Mouse (Mus musculus) C2C12 (cell line): ENCODE results near the gene Mc3r. TPM values are rescaled to one million over a fixed set of nuclear protein-coding genes. Genes with fewer than 3 reads are reported as not detected.

Experiments
- H3K27me3 ChIP-seq: one replicate; pipeline ENCODE4 v1.6.1; 2011; ENCODE audit not compliant: control insufficient read depth, insufficient read depth, insufficient read length
- H3K36me3 ChIP-seq: one replicate; pipeline ENCODE4 v1.6.1; 2011; ENCODE audit not compliant: control insufficient read depth, insufficient read depth
- H3K4me3 ChIP-seq: one replicate; pipeline ENCODE4 v1.5.1; 2011; ENCODE audit warnings: mild to moderate bottlenecking, control low read depth; ENCODE audit not compliant: poor library complexity, insufficient read depth, severe bottlenecking
- H3K79me2 ChIP-seq: one replicate; pipeline ENCODE4 v1.6.1; 2011; ENCODE audit not compliant: control insufficient read depth, insufficient read depth
- H3K79me3 ChIP-seq: one replicate; pipeline ENCODE4 v1.6.1; 2011; ENCODE audit warnings: low read depth, control low read depth
- H3ac ChIP-seq: one replicate; pipeline ENCODE3; 2011; ENCODE audit warnings: low read depth; ENCODE audit not compliant: control insufficient read depth, insufficient read length
- CEBPB ChIP-seq: IDR thresholded peaks from one replicate; pipeline ENCODE4 v1.6.1; 2011; ENCODE audit warnings: low read depth, mild to moderate bottlenecking, control low read depth, moderate library complexity
- CTCF ChIP-seq: IDR thresholded peaks from one replicate; pipeline ENCODE4 v1.5.1; 2011; ENCODE audit not compliant: control insufficient read depth, insufficient read depth, insufficient read length
- FOSL1 ChIP-seq: IDR thresholded peaks from one replicate; pipeline ENCODE4 v1.8.0; 2011; ENCODE audit warnings: mild to moderate bottlenecking, low read length; ENCODE audit not compliant: poor library complexity, insufficient read depth, severe bottlenecking
- MAX ChIP-seq: IDR thresholded peaks from one replicate; pipeline ENCODE4 v1.6.1; 2011; ENCODE audit warnings: mild to moderate bottlenecking, control low read depth
- MYOD1 ChIP-seq: IDR thresholded peaks from one replicate; pipeline ENCODE4 v1.6.1; 2011; ENCODE audit warnings: low read depth; ENCODE audit not compliant: control insufficient read depth, insufficient read length
- MYOG ChIP-seq: IDR thresholded peaks from one replicate; pipeline ENCODE4 v1.6.1; 2011; ENCODE audit not compliant: control insufficient read depth, insufficient read length; ENCODE audit errors: extremely low read depth
- USF1 ChIP-seq: IDR thresholded peaks from one replicate; pipeline ENCODE4 v1.6.1; 2011; ENCODE audit warnings: low read depth, mild to moderate bottlenecking, control low read depth, moderate library complexity
- polyA plus RNA-seq: library from polyadenylated mRNA; unstranded; fragments of >200 nt; fragmentation: generic; extraction: Trizol; gene quantifications from one replicate; pipeline ENCODE4 v1.2.1, GENCODE M21; 2012; ENCODE audit warnings: missing spikeins

Mc3r gene
- polyA plus RNA-seq, 1 experiment, result 0.01 TPM

GRCm38 (mm10) chr2:172260064-172260463 is 11.8 kb downstream of the Mc3r start:
- no peak for TF ChIP-seq CTCF
- TF ChIP-seq MYOD1, result no peak
- TF ChIP-seq USF1, result no peak
- no peak for TF ChIP-seq CEBPB
- TF ChIP-seq MAX, result no peak
- no peak for TF ChIP-seq MYOG
- no peak for TF ChIP-seq FOSL1

GRCm38 (mm10) chr2:172261441-172261840 is 13.1 kb downstream of the Mc3r start:
- Histone ChIP-seq H3K27me3 (no peaks in the 10 kb centered on the region), H3ac (no peak overlapping the region), H3K79me3 (no peaks in the 10 kb centered on the region), H3K4me3 (no peak overlapping the region), H3K36me3 (no peaks in the 10 kb centered on the region), H3K79me2 (no peaks in the 10 kb centered on the region)
- TF ChIP-seq MAX, result no peak
- no peak for TF ChIP-seq MYOD1
- no peak for TF ChIP-seq MYOG
- no peak for TF ChIP-seq USF1
- TF ChIP-seq CTCF, result no peak
- TF ChIP-seq CEBPB, result no peak
- no peak for TF ChIP-seq FOSL1

More at GRCm38 (mm10) chr2:172260064-172260463, 11.8 kb downstream of the Mc3r start:
- no peak overlapping the region for H3ac ChIP-seq
- no peaks in the 10 kb centered on the region for H3K79me3 ChIP-seq
- no peaks in the 10 kb centered on the region for H3K27me3 ChIP-seq
- H3K79me2 ChIP-seq, result no peaks in the 10 kb centered on the region
- no peak overlapping the region for H3K4me3 ChIP-seq
- H3K36me3 ChIP-seq, result no peaks in the 10 kb centered on the region

- Histone ChIP-seq H3K36me3 (no peaks in the 10 kb centered on the region), H3K79me3 (no peaks in the 10 kb centered on the region), H3ac (no peak overlapping the region), H3K27me3 (no peaks in the 10 kb centered on the region), H3K79me2 (no peaks in the 10 kb centered on the region), H3K4me3 (no peak overlapping the region)
- TF ChIP-seq USF1, result no peak
- TF ChIP-seq MYOD1, result no peak
These were observed 14.9 kb downstream of the Mc3r start for GRCm38 (mm10) chr2:172263216-172263615.

GRCm38 (mm10) chr2:172269907-172270306 is 21.6 kb downstream of the Mc3r start:
- Histone ChIP-seq H3K4me3 (no peak overlapping the region), H3K27me3 (no peaks in the 10 kb centered on the region), H3K79me2 (no peaks in the 10 kb centered on the region), H3K36me3 (no peaks in the 10 kb centered on the region), H3K79me3 (no peaks in the 10 kb centered on the region), H3ac (no peak overlapping the region)
- TF ChIP-seq USF1 (no peak), MAX (no peak)

- no peaks in the 10 kb centered on the region for H3K79me2 ChIP-seq
- TF ChIP-seq FOSL1 (no peak), CTCF (no peak), CEBPB (no peak), USF1 (no peak), MYOG (no peak), MAX (no peak), MYOD1 (no peak)
- no peaks in the 10 kb centered on the region for H3K79me3 ChIP-seq
- H3ac ChIP-seq, result no peak overlapping the region
- H3K4me3 ChIP-seq, result no peak overlapping the region
- H3K36me3 ChIP-seq, result no peaks in the 10 kb centered on the region
- no peaks in the 10 kb centered on the region for H3K27me3 ChIP-seq
These were observed 22.2 kb downstream of the Mc3r start for GRCm38 (mm10) chr2:172270485-172270944.

GRCm38 (mm10) chr2:172270974-172271697 is 22.8 kb downstream of the Mc3r start:
- Histone ChIP-seq H3K79me3 (no peaks in the 10 kb centered on the region), H3ac (no peak overlapping the region), H3K4me3 (no peak overlapping the region), H3K36me3 (no peaks in the 10 kb centered on the region), H3K27me3 (no peaks in the 10 kb centered on the region), H3K79me2 (no peaks in the 10 kb centered on the region)
- no peak for TF ChIP-seq MAX
- TF ChIP-seq MYOG, result no peak
- no peak for TF ChIP-seq CTCF
- no peak for TF ChIP-seq CEBPB
- no peak for TF ChIP-seq MYOD1
- TF ChIP-seq USF1, result no peak
- no peak for TF ChIP-seq FOSL1
